Mouse (Mus musculus) E14TG2a.4 (cell line): ENCODE results near the gene Cyp2s1.

Experiments
- CTCF ChIP-seq: conservative IDR thresholded peaks from 2 replicates; pipeline ENCODE4 v1.5.1; 2014; ENCODE audit warnings: low read length
- NANOG ChIP-seq: IDR thresholded peaks from 2 replicates; pipeline ENCODE4 v1.6.1; 2014; ENCODE audit warnings: borderline replicate concordance, low read length, mixed read lengths

DNA sequence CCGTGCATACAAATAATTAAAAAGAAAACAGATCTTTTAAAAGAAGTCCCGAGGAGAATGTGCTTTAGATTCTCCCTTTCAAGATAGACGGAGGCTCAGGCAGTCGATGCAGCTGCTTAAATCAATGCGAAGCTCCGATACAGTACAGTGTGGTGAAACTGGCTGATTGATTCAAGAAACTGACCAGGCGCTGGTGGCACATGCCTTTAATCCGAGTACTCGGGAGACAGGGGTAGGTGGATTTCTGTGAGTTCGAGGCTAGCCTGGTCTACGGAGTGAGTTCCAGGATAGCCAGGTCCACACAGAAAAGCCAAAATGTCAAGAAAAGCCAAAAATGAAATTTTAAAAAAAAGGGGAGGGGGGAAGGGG lies 31.7 kb upstream of the Cyp2s1 start:
- TF ChIP-seq CTCF: no peak
- TF ChIP-seq NANOG: no peak
